Mouse (Mus musculus) embryonic facial prominence, embryonic 14.5 days (tissue): Measurements from ENCODE around the gene Bola3. TPM values are rescaled to one million over a fixed set of nuclear protein-coding genes. Genes with fewer than 3 reads are reported as not detected.

Source experiments
- ATAC-seq: fragments of 200-750 bp; cut with Nextera tagmentation; 2 replicates; pipeline ENCODE4 v1.8.0; 2017; ENCODE audit warnings: low read depth, moderate number of reproducible peaks, moderate TSS enrichment
- DNase-seq: peaks from one replicate; pipeline ENCODE4 v3.0.0-alpha.2; 2015; ENCODE audit warnings: low spot score
- H3K27ac ChIP-seq: fragments of 300-500 bp; sonication (generic); replicated peaks from 2 replicates; pipeline ENCODE4 v1.5.1; 2014; ENCODE audit warnings: low read depth, mild to moderate bottlenecking, low read length, moderate library complexity
- H3K27me3 ChIP-seq: fragments of 300-500 bp; sonication (generic); replicated peaks from 2 replicates; pipeline ENCODE4 v1.6.1; 2014; ENCODE audit warnings: low read length; ENCODE audit not compliant: control insufficient read depth, insufficient read depth
- H3K36me3 ChIP-seq: fragments of 300-500 bp; sonication (generic); 2 replicates; pipeline ENCODE4 v1.6.1; 2014; ENCODE audit warnings: low read length, mixed read lengths; ENCODE audit not compliant: control insufficient read depth, insufficient read depth
- H3K4me1 ChIP-seq: fragments of 300-500 bp; sonication (generic); 2 replicates; pipeline ENCODE4 v1.6.1; 2014; ENCODE audit warnings: antibody characterized with exemption, low read length; ENCODE audit not compliant: control insufficient read depth, insufficient read depth
- H3K4me2 ChIP-seq: fragments of 300-500 bp; sonication (generic); 2 replicates; pipeline ENCODE4 v1.6.1; 2014; ENCODE audit warnings: low read depth, mild to moderate bottlenecking, low read length, moderate library complexity, mixed read lengths
- H3K4me3 ChIP-seq: fragments of 300-500 bp; sonication (generic); 2 replicates; pipeline ENCODE4 v1.5.1; 2014; ENCODE audit warnings: low read depth, mild to moderate bottlenecking, low read length
- H3K9ac ChIP-seq: fragments of 300-500 bp; sonication (generic); 2 replicates; pipeline ENCODE4 v1.6.1; 2014; ENCODE audit warnings: low read depth, mild to moderate bottlenecking, low read length, moderate library complexity, mixed read lengths
- H3K9me3 ChIP-seq: fragments of 300-500 bp; sonication (generic); 2 replicates; pipeline ENCODE4 v1.6.1; 2016; ENCODE audit warnings: low read length; ENCODE audit not compliant: control insufficient read depth
- WGBS: fragments of 180-500 bp; shearing (Covaris S2); extraction: QIAGEN DNeasy Blood & Tissue Kit; methylation state at CpG from one replicate; pipeline ENCODE4 v1.1.7; 2014; 5-methylcytosine and 5-hydroxymethylcytosine counted together
- polyA plus RNA-seq: library from polyadenylated mRNA; unstranded; fragments of >200 nt; fragmentation: Nextera tagmentation; extraction: Ambion mirVana; gene quantifications from 2 replicates; pipeline ENCODE4 v1.2.1, GENCODE M21; 2014

The Bola3 gene
- polyA plus RNA-seq, 1 experiment from 2014 or later = 154 TPM

GRCm38 (mm10) chr6:83316022-83316421, 32.9 kb upstream of the Bola3 start:
- no peak overlapping the region for H3K27ac ChIP-seq
- peak overlapping the region; percentile 60 for H3K4me2 ChIP-seq
- H3K4me3 ChIP-seq = peak overlapping the region; percentile 61
- DNase-seq (peak; percentile 71), ATAC-seq (no peak)
- peak overlapping the region; percentile 30; the same call in 1 of the 2 replicates for H3K9ac ChIP-seq
- WGBS = 6% methylated on average over 10 of the region's 10 CpGs
- no peaks in the 10 kb centered on the region for H3K9me3 ChIP-seq
- H3K36me3 ChIP-seq = peaks cover 23% of the 10 kb centered on the region
- no peaks in the 10 kb centered on the region for H3K27me3 ChIP-seq
- H3K4me1 ChIP-seq = peaks cover 10% of the 10 kb centered on the region; the same call in 1 of the 2 replicates

GRCm38 (mm10) chr6:83317108-83317741, 31.7 kb upstream of the Bola3 start:
- ATAC-seq (peak; percentile 100), DNase-seq (peak; percentile 96)
- H3K4me1 ChIP-seq = peaks cover 10% of the 10 kb centered on the region; the same call in 1 of the 2 replicates
- peaks cover 11% of the 10 kb centered on the region for H3K36me3 ChIP-seq
- H3K27me3 ChIP-seq = no peaks in the 10 kb centered on the region
- H3K4me3 ChIP-seq = peak overlapping the region; percentile 61
- no peaks in the 10 kb centered on the region for H3K9me3 ChIP-seq
- peak overlapping the region; percentile 69 for H3K9ac ChIP-seq
- H3K4me2 ChIP-seq = peak overlapping the region; percentile 60
- H3K27ac ChIP-seq = peak overlapping the region; percentile 30; the same call in 1 of the 2 replicates
- WGBS = under 1% methylated on average over 46 of the region's 52 CpGs

DNA sequence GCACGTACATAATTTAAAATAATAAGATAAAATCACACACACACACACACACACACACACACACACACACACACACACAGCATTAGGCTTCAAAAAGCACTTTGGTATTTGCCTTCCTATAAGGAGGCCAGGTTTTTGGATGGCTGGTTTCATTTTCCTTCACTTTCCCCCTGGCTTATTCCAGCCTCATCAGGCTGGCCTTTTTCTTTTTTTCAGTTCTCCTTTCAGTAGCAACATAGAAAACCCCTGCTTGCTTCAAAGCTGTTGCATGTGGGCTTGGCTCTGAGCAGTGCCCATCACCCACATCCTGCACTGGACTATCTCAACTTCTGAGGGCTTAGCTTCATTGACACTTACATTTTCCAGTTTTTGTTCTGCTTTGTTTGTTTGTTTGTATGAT, 27.0 kb upstream of the Bola3 start:
- Histone ChIP-seq H3K9me3 (no peaks in the 10 kb centered on the region), H3K27ac (no peak overlapping the region), H3K36me3 (no peaks in the 10 kb centered on the region), H3K4me3 (no peak overlapping the region), H3K9ac (no peak overlapping the region), H3K27me3 (no peaks in the 10 kb centered on the region), H3K4me2 (no peak overlapping the region), H3K4me1 (peaks cover 6% of the 10 kb centered on the region)
- WGBS = 78% methylated on average over 1 of the region's 1 CpGs
- ATAC-seq (no peak), DNase-seq (no peak)

- no peaks in the 10 kb centered on the region for H3K9me3 ChIP-seq
- DNase-seq (no peak), ATAC-seq (no peak)
- H3K4me2 ChIP-seq = no peak overlapping the region
- 80% methylated on average over 2 of the region's 2 CpGs for WGBS
- H3K9ac ChIP-seq = no peak overlapping the region
- no peaks in the 10 kb centered on the region for H3K36me3 ChIP-seq
- peaks cover 10% of the 10 kb centered on the region for H3K4me1 ChIP-seq
- H3K4me3 ChIP-seq = no peak overlapping the region
- H3K27ac ChIP-seq = no peak overlapping the region
- no peaks in the 10 kb centered on the region for H3K27me3 ChIP-seq
Measured at GRCm38 (mm10) chr6:83322794-83323193, 26.2 kb upstream of the Bola3 start.

GRCm38 (mm10) chr6:83323652-83324419, 25.1 kb upstream of the Bola3 start:
- Histone ChIP-seq H3K4me1 (peaks cover 10% of the 10 kb centered on the region), H3K4me2 (no peak overlapping the region), H3K27ac (no peak overlapping the region), H3K9me3 (no peaks in the 10 kb centered on the region), H3K36me3 (peaks cover 2% of the 10 kb centered on the region; the same call in 1 of the 2 replicates), H3K27me3 (no peaks in the 10 kb centered on the region), H3K4me3 (no peak overlapping the region), H3K9ac (no peak overlapping the region)
- ATAC-seq (no peak), DNase-seq (no peak)
- 63% methylated on average over 8 of the region's 8 CpGs for WGBS

GRCm38 (mm10) chr6:83325525-83326393, 23.2 kb upstream of the Bola3 start, which contains the start of the genes Mthfd2 and Mob1a:
Gene Mthfd2, minus strand, starts transcription at chr6:83325908.
Gene Mob1a, plus strand, starts transcription at chr6:83326016.
- H3K27ac ChIP-seq = peak within 1 kb of the TSS; percentile 90
- peak; percentile 98 for DNase-seq
- 1% methylated on average over 34 of the region's 65 CpGs for WGBS
- H3K4me1 ChIP-seq = peaks cover 10% of the 10 kb centered on the region
- peak within 1 kb of the TSS; percentile 73 for H3K4me2 ChIP-seq
- H3K27me3 ChIP-seq = no peaks in the 10 kb centered on the region
- H3K9me3 ChIP-seq = no peaks in the 10 kb centered on the region
- peak; percentile 99 for ATAC-seq
- H3K9ac ChIP-seq = peak within 1 kb of the TSS; percentile 89
- H3K36me3 ChIP-seq = peaks cover 18% of the 10 kb centered on the region
- H3K4me3 ChIP-seq = peak within 1 kb of the TSS; percentile 77

DNA sequence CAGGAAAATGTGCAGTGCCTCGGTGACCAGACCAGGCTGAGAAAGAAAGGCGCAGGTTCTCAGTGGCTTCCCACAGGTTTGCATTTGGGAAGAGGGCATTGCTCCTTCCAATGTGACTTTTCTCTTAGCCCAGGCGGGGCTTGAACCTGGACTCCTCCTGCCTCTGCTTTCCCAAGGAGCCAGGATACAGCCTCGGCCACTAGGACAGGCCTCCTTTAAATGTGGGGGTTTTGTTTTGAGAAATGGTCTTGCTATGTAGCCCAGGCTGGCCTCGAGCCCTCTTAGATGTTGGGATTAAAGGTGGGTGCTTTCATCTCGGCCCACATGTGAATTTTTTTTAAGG, 22.6 kb upstream of the Bola3 start:
- Histone ChIP-seq H3K27me3 (no peaks in the 10 kb centered on the region), H3K4me2 (peak overlapping the region; percentile 67), H3K36me3 (peaks cover 24% of the 10 kb centered on the region), H3K9me3 (no peaks in the 10 kb centered on the region), H3K4me1 (peaks cover 10% of the 10 kb centered on the region), H3K4me3 (peak overlapping the region; percentile 77), H3K9ac (peak overlapping the region; percentile 89), H3K27ac (peak overlapping the region; percentile 90)
- 6% methylated on average over 6 of the region's 6 CpGs for WGBS
- DNase-seq = no peak
- ATAC-seq = no peak

- H3K27ac ChIP-seq = no peak overlapping the region
- no peak for DNase-seq
- peak overlapping the region; percentile 77 for H3K4me3 ChIP-seq
- WGBS = 54% methylated on average over 6 of the region's 6 CpGs
- no peaks in the 10 kb centered on the region for H3K9me3 ChIP-seq
- no peak for ATAC-seq
- peaks cover 10% of the 10 kb centered on the region for H3K4me1 ChIP-seq
- H3K27me3 ChIP-seq = no peaks in the 10 kb centered on the region
- peak overlapping the region; percentile 67 for H3K4me2 ChIP-seq
- peak overlapping the region; percentile 89 for H3K9ac ChIP-seq
- peaks cover 28% of the 10 kb centered on the region for H3K36me3 ChIP-seq
Measured at GRCm38 (mm10) chr6:83326761-83327160, 22.2 kb upstream of the Bola3 start.
